8 mouse cellular contexts compared by ENCODE assay signal in the genomic region with DNA sequence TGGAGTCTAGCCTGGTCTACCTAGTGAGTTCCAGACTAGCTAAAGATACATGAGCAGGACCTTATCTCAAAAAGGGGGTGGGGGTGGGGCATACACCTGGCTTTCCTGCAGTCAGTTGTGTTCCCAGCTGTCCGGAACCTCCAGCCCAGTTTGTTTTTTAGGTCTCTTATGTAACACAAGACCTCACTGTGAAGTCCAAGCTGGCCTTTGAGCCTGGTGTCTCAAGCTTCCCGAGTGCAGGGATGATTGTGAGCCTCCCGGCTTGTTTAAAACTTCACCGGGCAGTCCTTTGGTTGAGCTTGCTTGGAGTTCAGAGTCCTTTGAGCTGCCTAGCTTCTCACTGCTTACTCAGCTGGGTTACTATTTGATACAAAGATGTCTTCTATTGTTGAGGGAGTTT. TPM values are rescaled to one million over a fixed set of nuclear protein-coding genes. Genes with fewer than 3 reads are reported as not detected.
DNase-seq lines count a peak whose midpoint lies in the region; ATAC-seq lines count a peak whose summit lies in the region.

No protein-coding gene starts in this region.

- H3K9me3 ChIP-seq in neural tube, embryonic 11.5 days (ENCODE audit: control insufficient read depth, low read length) = no peaks in the 10 kb centered on the region
- H3K9me3 ChIP-seq in forebrain, embryonic 16.5 days (ENCODE audit: control insufficient read depth, low read length) = no peaks in the 10 kb centered on the region
- no peaks in the 10 kb centered on the region for H3K9me3 ChIP-seq in neural tube, embryonic 13.5 days

- peak overlapping the region; percentile 83 for H3K4me3 ChIP-seq in neural tube, embryonic 11.5 days (ENCODE audit: low read depth, low read length)
- H3K4me3 ChIP-seq in forebrain, embryonic 16.5 days (replicated peaks; ENCODE audit: low read length) = peak overlapping the region; percentile 97
- H3K4me3 ChIP-seq in neural tube, embryonic 13.5 days = peak overlapping the region; percentile 91

- H3K9ac ChIP-seq in neural tube, embryonic 11.5 days (ENCODE audit: low read length) = peak overlapping the region; percentile 44
- peak overlapping the region; percentile 56 for H3K9ac ChIP-seq in forebrain, embryonic 16.5 days (replicated peaks; ENCODE audit: low read depth, low read length)
- peak overlapping the region; percentile 97 for H3K9ac ChIP-seq in neural tube, embryonic 13.5 days

- H3K27me3 ChIP-seq in neural tube, embryonic 11.5 days (ENCODE audit: control insufficient read depth, insufficient read depth, low read length) = no peaks in the 10 kb centered on the region
- H3K27me3 ChIP-seq in forebrain, embryonic 16.5 days (replicated peaks; ENCODE audit: control insufficient read depth, insufficient read depth, low read length) = no peaks in the 10 kb centered on the region
- H3K27me3 ChIP-seq in neural tube, embryonic 13.5 days = no peaks in the 10 kb centered on the region

- no peak for ATAC-seq in neural tube, embryonic 11.5 days (ENCODE audit: insufficient read depth, low FRiP score, low TSS enrichment)
- ATAC-seq in forebrain, embryonic 16.5 days = no peak
- no peak for ATAC-seq in neural tube, embryonic 13.5 days (ENCODE audit: low read depth)

- intact Hi-C loops in gastrocnemius, postnatal 36 days (cut with DNase I) = no loop called here

- peaks cover 11% of the 10 kb centered on the region; the same call in 1 of the 2 replicates for H3K36me3 ChIP-seq in neural tube, embryonic 11.5 days (ENCODE audit: control insufficient read depth, insufficient read depth, low read length)
- H3K36me3 ChIP-seq in forebrain, embryonic 16.5 days (ENCODE audit: control insufficient read depth, insufficient read depth) = peaks cover 11% of the 10 kb centered on the region; the same call in 1 of the 2 replicates
- H3K36me3 ChIP-seq in neural tube, embryonic 13.5 days = peaks cover 35% of the 10 kb centered on the region

- DNase-seq in neural tube, embryonic 11.5 days (ENCODE audit: low spot score) = no peak
- DNase-seq in neural tube, embryonic 10.5 days (ENCODE audit: extremely low spot score, low spot score) = no peak
- DNase-seq in kidney, postnatal 10 days = peak; percentile 48
- DNase-seq in urinary bladder, postnatal 14 days (ENCODE audit: low spot score) = no peak
- DNase-seq in gastrocnemius, postnatal 36 days = no peak
- DNase-seq in thymus, adult 18-20 months = no peak

- H3K4me2 ChIP-seq in neural tube, embryonic 11.5 days (ENCODE audit: low read depth) = peak overlapping the region; percentile 83
- peak overlapping the region; percentile 99 for H3K4me2 ChIP-seq in forebrain, embryonic 16.5 days (ENCODE audit: low read length)
- H3K4me2 ChIP-seq in neural tube, embryonic 13.5 days = peak overlapping the region; percentile 97

- H3K27ac ChIP-seq in neural tube, embryonic 11.5 days (ENCODE audit: low read depth, low read length) = no peak overlapping the region
- no peak overlapping the region for H3K27ac ChIP-seq in forebrain, embryonic 16.5 days (ENCODE audit: low read length)
- H3K27ac ChIP-seq in neural tube, embryonic 13.5 days (replicated peaks) = no peak overlapping the region

- 45% methylated on average over 4 of the region's 4 CpGs for WGBS in neural tube, embryonic 11.5 days
- 26% methylated on average over 4 of the region's 4 CpGs for WGBS in forebrain, embryonic 16.5 days
- WGBS in neural tube, embryonic 13.5 days = 29% methylated on average over 4 of the region's 4 CpGs

- H3K4me1 ChIP-seq in neural tube, embryonic 11.5 days (ENCODE audit: control insufficient read depth, insufficient read depth, low read length) = peaks cover 19% of the 10 kb centered on the region
- H3K4me1 ChIP-seq in forebrain, embryonic 16.5 days (replicated peaks; ENCODE audit: control insufficient read depth, insufficient read depth, low read length) = peaks cover 52% of the 10 kb centered on the region
- peaks cover 66% of the 10 kb centered on the region for H3K4me1 ChIP-seq in neural tube, embryonic 13.5 days (replicated peaks)

RNA-seq across cellular contexts. Expression of gene Ppp1r15b, which starts 3.1 kb away (rescaled TPM):
- polyA plus RNA-seq in neural tube, embryonic 11.5 days (2014; fragmentation: Nextera tagmentation; extraction: Ambion mirVana) = 55.3 and 57.6 TPM in 2 replicates
- polyA plus RNA-seq in forebrain, embryonic 16.5 days (2015; fragmentation: Nextera tagmentation; extraction: Ambion mirVana) = 36.3 and 40.3 TPM in 2 replicates
- polyA plus RNA-seq in neural tube, embryonic 13.5 days (2015; fragmentation: Nextera tagmentation; extraction: Ambion mirVana) = 27.8 and 30.8 TPM in 2 replicates
- total RNA-seq in gastrocnemius, postnatal 36 days (2021) = 10 to 100 TPM; 14.0 to 17.7 TPM

RNA-seq across cellular contexts. Expression of gene Plekha6, which starts 29.9 kb away (rescaled TPM):
- polyA plus RNA-seq in neural tube, embryonic 11.5 days (2014; fragmentation: Nextera tagmentation; extraction: Ambion mirVana) = 12.5 and 15.2 TPM in 2 replicates
- 10.7 and 11.7 TPM in 2 replicates for polyA plus RNA-seq in forebrain, embryonic 16.5 days (2015; fragmentation: Nextera tagmentation; extraction: Ambion mirVana)
- 25.8 and 27.4 TPM in 2 replicates for polyA plus RNA-seq in neural tube, embryonic 13.5 days (2015; fragmentation: Nextera tagmentation; extraction: Ambion mirVana)
- 10 to 100 TPM in 1 of 2 experiments, 1 to 10 TPM in 1; 6.7 to 11.5 TPM for total RNA-seq in gastrocnemius, postnatal 36 days (2021)

Comparison
In these comparisons a context has a peak if more than half of its experiments do, and no peak if none do; other contexts are left out.
1. H3K9ac ChIP-seq: peak in every context shown above with its lines; median percentile 97 in neural tube, embryonic 13.5 days; 56 in forebrain, embryonic 16.5 days; 44 in neural tube, embryonic 11.5 days.